Mouse (Mus musculus) megakaryocyte, embryonic 14.5 days (primary cell): ENCODE results near the gene Gja1. TPM values are rescaled to one million over a fixed set of nuclear protein-coding genes. Genes with fewer than 3 reads are reported as not detected.

Experiments used
- H3K27me3 ChIP-seq: replicated peaks from 2 replicates; pipeline ENCODE3; 2012; ENCODE audit warnings: inconsistent platforms
- H3K36me3 ChIP-seq: replicated peaks from 2 replicates; pipeline ENCODE3; 2012; ENCODE audit warnings: low read length, inconsistent platforms, mixed read lengths
- H3K4me1 ChIP-seq: 2 replicates; pipeline ENCODE4 v1.6.1; 2012; ENCODE audit warnings: inconsistent platforms
- H3K4me3 ChIP-seq: replicated peaks from 2 replicates; pipeline ENCODE3; 2012; ENCODE audit warnings: moderate library complexity, mild to moderate bottlenecking, inconsistent platforms
- H3K9me3 ChIP-seq: 2 replicates; pipeline ENCODE4 v1.6.1; 2012; ENCODE audit warnings: inconsistent platforms
- FLI1 ChIP-seq: IDR thresholded peaks from 2 replicates; pipeline ENCODE4 v1.6.1; 2012; ENCODE audit warnings: low read length, inconsistent platforms, mixed read lengths
- GATA1 ChIP-seq: IDR thresholded peaks from 3 replicates; pipeline ENCODE4 v1.6.1; 2012; ENCODE audit warnings: mixed read lengths, low read length, inconsistent platforms, borderline replicate concordance
- polyA plus RNA-seq: library from polyadenylated mRNA; stranded (reverse); fragments of >175 nt; gene quantifications from 2 replicates; pipeline ENCODE4 v1.2.3, GENCODE M21; 2012; ENCODE audit warnings: low replicate concordance; ENCODE audit not compliant: insufficient read depth

Gene Gja1
- polyA plus RNA-seq, 1 experiment = 0.10 TPM

GRCm38 (mm10) chr10:56415894-56416570, 38.9 kb downstream of the Gja1 start:
- Histone ChIP-seq H3K27me3 (no peaks in the 10 kb centered on the region), H3K4me3 (no peak overlapping the region), H3K4me1 (no peaks in the 10 kb centered on the region), H3K9me3 (no peaks in the 10 kb centered on the region), H3K36me3 (no peaks in the 10 kb centered on the region)
- no peak for TF ChIP-seq GATA1

GRCm38 (mm10) chr10:56422518-56422917, 45.4 kb downstream of the Gja1 start:
- Histone ChIP-seq H3K27me3 (no peaks in the 10 kb centered on the region), H3K36me3 (no peaks in the 10 kb centered on the region)

DNA sequence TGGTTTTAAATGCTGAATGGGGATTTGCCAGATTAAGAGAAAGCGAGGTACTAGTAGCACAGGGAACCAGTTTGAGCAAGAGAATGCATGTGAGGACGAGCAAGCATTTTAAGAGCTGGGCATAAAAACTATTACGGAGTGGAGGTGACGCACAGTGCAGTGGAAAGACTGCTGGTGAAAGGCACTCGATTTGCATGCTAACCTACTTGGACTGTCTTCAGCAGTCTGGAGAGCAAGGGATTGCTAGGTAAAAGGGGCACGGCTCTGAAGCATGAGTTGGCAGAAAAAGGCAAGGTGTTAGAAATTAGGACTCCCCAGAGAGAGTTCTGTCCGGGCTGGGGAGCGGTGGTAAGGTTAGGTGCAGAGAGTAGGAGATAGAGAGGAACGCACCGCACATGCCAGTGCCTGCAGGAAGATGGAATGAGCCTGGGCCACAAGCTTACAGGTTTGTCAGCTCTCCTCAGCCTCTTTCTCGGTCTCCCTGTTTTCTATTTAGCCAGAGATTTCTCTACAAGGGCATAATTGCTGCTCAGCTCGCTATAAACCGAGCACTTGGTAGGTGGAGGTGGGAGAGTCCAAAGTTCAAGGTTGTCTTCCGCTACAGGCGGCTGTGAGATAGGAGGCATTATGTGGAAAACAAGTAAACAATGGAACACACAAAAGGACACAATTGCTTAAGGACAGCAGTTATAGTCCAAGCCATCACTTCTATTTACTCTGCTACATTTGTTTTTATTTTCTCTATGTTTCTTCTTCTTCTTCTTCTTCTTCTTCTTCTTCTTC, 48.1 kb downstream of the Gja1 start:
- H3K36me3 ChIP-seq = no peaks in the 10 kb centered on the region
- H3K27me3 ChIP-seq = no peaks in the 10 kb centered on the region
- TF ChIP-seq GATA1 (no peak), FLI1 (no peak)
- H3K4me3 ChIP-seq = no peak overlapping the region
- H3K9me3 ChIP-seq = peaks cover 10% of the 10 kb centered on the region; the same call in 1 of the 2 replicates
- H3K4me1 ChIP-seq = no peaks in the 10 kb centered on the region

More at GRCm38 (mm10) chr10:56422518-56422917, 45.4 kb downstream of the Gja1 start:
- TF ChIP-seq GATA1 (no peak), FLI1 (no peak)
- H3K4me1 ChIP-seq = no peaks in the 10 kb centered on the region
- no peak overlapping the region for H3K4me3 ChIP-seq
- H3K9me3 ChIP-seq = peaks cover 10% of the 10 kb centered on the region; the same call in 1 of the 2 replicates

GRCm38 (mm10) chr10:56426369-56426768, 49.2 kb downstream of the Gja1 start:
- TF ChIP-seq FLI1 (no peak), GATA1 (no peak)
- Histone ChIP-seq H3K36me3 (no peaks in the 10 kb centered on the region), H3K4me1 (no peaks in the 10 kb centered on the region), H3K4me3 (no peak overlapping the region), H3K9me3 (peaks cover 10% of the 10 kb centered on the region; the same call in 1 of the 2 replicates), H3K27me3 (no peaks in the 10 kb centered on the region)

GRCm38 (mm10) chr10:56427382-56427781, 50.3 kb downstream of the Gja1 start:
- no peak for TF ChIP-seq GATA1
- no peaks in the 10 kb centered on the region for H3K36me3 ChIP-seq
- no peak overlapping the region for H3K4me3 ChIP-seq
- H3K4me1 ChIP-seq = no peaks in the 10 kb centered on the region
- H3K9me3 ChIP-seq = peaks cover 15% of the 10 kb centered on the region; the same call in 1 of the 2 replicates
- H3K27me3 ChIP-seq = no peaks in the 10 kb centered on the region

- H3K36me3 ChIP-seq = no peaks in the 10 kb centered on the region
- H3K4me3 ChIP-seq = no peak overlapping the region
- H3K4me1 ChIP-seq = no peaks in the 10 kb centered on the region
- H3K27me3 ChIP-seq = no peaks in the 10 kb centered on the region
- peaks cover 15% of the 10 kb centered on the region; the same call in 1 of the 2 replicates for H3K9me3 ChIP-seq
- TF ChIP-seq FLI1 (no peak), GATA1 (no peak)
These were observed 50.7 kb downstream of the Gja1 start for GRCm38 (mm10) chr10:56427827-56428226.

DNA sequence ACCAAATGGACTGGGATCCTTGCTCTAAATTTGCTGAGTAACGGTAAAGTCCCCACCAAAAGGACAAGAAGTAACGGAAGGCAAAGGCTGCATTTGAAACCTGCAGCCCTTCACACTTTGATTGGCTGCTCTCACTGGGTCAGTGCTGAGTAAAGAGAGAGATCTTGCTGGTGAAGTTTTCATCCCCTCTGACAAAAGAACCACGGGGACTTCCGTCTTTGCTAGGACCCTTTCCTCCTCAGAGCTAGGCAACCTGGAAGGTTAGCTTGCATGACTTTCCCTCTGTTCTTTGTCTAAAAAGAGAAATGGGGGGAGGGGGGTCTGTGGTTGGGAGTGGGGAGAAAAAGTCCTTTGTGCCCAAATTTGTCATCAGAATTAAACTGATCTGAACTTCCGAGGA, 51.9 kb downstream of the Gja1 start:
- no peak overlapping the region for H3K4me3 ChIP-seq
- no peaks in the 10 kb centered on the region for H3K27me3 ChIP-seq
- H3K9me3 ChIP-seq = peaks cover 15% of the 10 kb centered on the region; the same call in 1 of the 2 replicates
- H3K36me3 ChIP-seq = no peaks in the 10 kb centered on the region
- TF ChIP-seq GATA1 = no peak
- H3K4me1 ChIP-seq = no peaks in the 10 kb centered on the region

DNA sequence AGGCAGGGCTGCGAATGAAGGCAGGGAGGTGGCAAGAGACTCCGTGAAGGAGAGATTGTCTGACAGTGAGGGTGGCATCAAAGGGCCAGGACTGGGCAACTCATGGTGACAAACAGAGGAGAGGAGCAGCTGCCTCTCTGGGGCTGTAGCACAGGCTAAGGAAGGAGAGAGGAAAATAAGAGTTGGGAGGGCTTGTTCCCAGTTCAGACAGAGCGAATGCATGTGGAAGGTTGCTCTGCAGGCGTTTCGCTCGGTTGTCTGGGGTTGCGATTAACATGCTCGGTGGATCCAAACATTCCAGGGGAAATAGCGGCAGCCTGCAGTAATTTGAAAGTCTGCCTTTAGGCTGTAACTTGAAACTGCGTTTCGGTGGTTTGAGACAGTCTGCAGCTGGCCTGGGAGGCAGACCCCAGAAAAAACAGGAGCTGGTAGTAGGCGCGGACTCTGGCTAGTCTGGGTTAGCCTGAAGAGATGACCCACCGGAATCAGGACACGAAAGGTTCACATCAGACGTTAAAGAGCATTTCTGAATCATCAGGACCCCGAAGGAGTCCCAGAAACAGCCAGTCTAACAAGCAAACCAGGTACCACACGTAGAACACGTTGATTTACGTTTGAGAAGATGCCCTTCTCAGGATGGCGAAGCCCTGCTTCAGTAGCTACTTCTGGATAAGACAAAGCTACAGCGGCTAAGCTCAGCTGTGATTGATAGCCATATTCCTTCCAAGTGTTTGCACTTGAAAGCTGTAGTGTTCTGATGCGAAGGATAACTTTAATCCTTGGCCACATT, 54.7 kb downstream of the Gja1 start:
- TF ChIP-seq GATA1 (no peak), FLI1 (no peak)
- Histone ChIP-seq H3K36me3 (no peaks in the 10 kb centered on the region), H3K4me3 (no peak overlapping the region), H3K4me1 (no peaks in the 10 kb centered on the region), H3K27me3 (no peaks in the 10 kb centered on the region), H3K9me3 (0 out of 2 replicates have a peak, but pooled peaks cover 4% of the 10 kb centered on the region)

DNA sequence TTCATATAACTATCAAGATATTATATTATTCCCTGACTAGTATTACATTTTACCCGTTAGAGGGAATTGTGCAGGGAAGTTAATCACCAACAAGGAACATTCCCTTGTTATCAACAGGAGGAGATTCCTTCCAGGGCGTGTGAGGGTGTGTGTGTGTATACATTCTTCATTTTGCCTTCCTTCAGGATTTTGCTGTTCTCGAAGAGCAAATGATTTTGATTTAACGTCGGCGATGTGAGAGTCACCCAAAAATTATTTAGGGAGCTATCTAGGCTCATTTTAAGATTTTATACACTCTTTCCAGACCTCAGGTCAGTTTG, 55.2 kb downstream of the Gja1 start:
- no peaks in the 10 kb centered on the region for H3K36me3 ChIP-seq
- TF ChIP-seq FLI1 (no peak), GATA1 (no peak)
- H3K4me1 ChIP-seq = no peaks in the 10 kb centered on the region
- 0 out of 2 replicates have a peak, but pooled peaks cover 4% of the 10 kb centered on the region for H3K9me3 ChIP-seq
- no peaks in the 10 kb centered on the region for H3K27me3 ChIP-seq
- no peak overlapping the region for H3K4me3 ChIP-seq

- H3K36me3 ChIP-seq = no peaks in the 10 kb centered on the region
- H3K4me1 ChIP-seq = no peaks in the 10 kb centered on the region
- no peak overlapping the region for H3K4me3 ChIP-seq
- H3K27me3 ChIP-seq = no peaks in the 10 kb centered on the region
- TF ChIP-seq GATA1 (no peak), FLI1 (no peak)
- H3K9me3 ChIP-seq = no peaks in the 10 kb centered on the region
These were observed 60.2 kb downstream of the Gja1 start for GRCm38 (mm10) chr10:56437290-56437689.
